In genomic region chr16:92415702-92416118, GRCm38 (mm10) we compare ENCODE assay signal across 9 mouse cellular contexts. TPM values are rescaled to one million over a fixed set of nuclear protein-coding genes. Genes with fewer than 3 reads are reported as not detected.
DNase-seq lines count a peak whose midpoint lies in the region; ATAC-seq and TF ChIP-seq lines count a peak whose summit lies in the region.
"Had no signal": no experiment of that assay in that cellular context is flagged by ENCODE, and none has a peak within 500 bp of the region (broad histone marks: within the 10 kb centered on the region; RNA-seq: fewer than 3 reads in every experiment).

No protein-coding gene starts in this region.

- 0 out of 2 replicates have a peak overlapping the region, but pooled peaks have one; percentile 64 for H3K27ac ChIP-seq in hindbrain, embryonic 10.5 days
- H3K27ac ChIP-seq in hindbrain, postnatal 0 days = no peak overlapping the region; the same call in 1 of the 2 replicates
- H3K27ac ChIP-seq in embryonic facial prominence, embryonic 14.5 days (replicated peaks; ENCODE audit: low read depth, low read length) = peak overlapping the region; percentile 55; the same call in 1 of the 2 replicates
- peak overlapping the region; percentile 73 for H3K27ac ChIP-seq in lung, embryonic 15.5 days

- no peak for ATAC-seq in hindbrain, postnatal 0 days
- ATAC-seq in embryonic facial prominence, embryonic 14.5 days (ENCODE audit: low read depth) = no peak
- ATAC-seq in lung, embryonic 15.5 days (ENCODE audit: borderline replicate concordance, extremely low read depth, low FRiP score, low TSS enrichment) = peak; percentile 57; the same call in 1 of the 2 replicates

- H3K27me3 ChIP-seq in hindbrain, embryonic 10.5 days (ENCODE audit: insufficient read depth, poor library complexity, severe bottlenecking) = no peaks in the 10 kb centered on the region
- H3K27me3 ChIP-seq in hindbrain, postnatal 0 days (ENCODE audit: insufficient read depth, low read length) = no peaks in the 10 kb centered on the region
- H3K27me3 ChIP-seq in embryonic facial prominence, embryonic 14.5 days (replicated peaks; ENCODE audit: control insufficient read depth, insufficient read depth, low read length) = no peaks in the 10 kb centered on the region
- H3K27me3 ChIP-seq in lung, embryonic 15.5 days = no peaks in the 10 kb centered on the region

- TF ChIP-seq CTCF in hindbrain, postnatal 0 days (IDR thresholded peaks at IDR 0.05; ENCODE audit: low read depth) = no peak

- peaks cover 5% of the 10 kb centered on the region for H3K36me3 ChIP-seq in hindbrain, embryonic 10.5 days
- no peaks in the 10 kb centered on the region for H3K36me3 ChIP-seq in hindbrain, postnatal 0 days (ENCODE audit: insufficient read depth, low read length)
- H3K36me3 ChIP-seq in embryonic facial prominence, embryonic 14.5 days (ENCODE audit: control insufficient read depth, insufficient read depth, low read length) = no peaks in the 10 kb centered on the region
- H3K36me3 ChIP-seq in lung, embryonic 15.5 days = no peaks in the 10 kb centered on the region

- no peak for DNase-seq in hindbrain, embryonic 10.5 days (ENCODE audit: low spot score)
- no peak for DNase-seq in hindbrain, postnatal 0 days (ENCODE audit: low spot score)
- DNase-seq in A20 (ENCODE audit: low read depth, low spot score) = peak; percentile 80
- DNase-seq in embryonic facial prominence, embryonic 14.5 days (ENCODE audit: low spot score) = no peak
- DNase-seq in left cerebral cortex, adult 18-20 months (ENCODE audit: low spot score in 2 of 2) = no peak
- no peak for DNase-seq in ovary, adult 18-20 months (ENCODE audit: low spot score)
- no peak for DNase-seq in left cerebral cortex, postnatal 10 days (ENCODE audit: extremely low spot score in 1 of 2, low spot score in 2 of 2)
- DNase-seq: left cerebral cortex, postnatal 4 days had no signal

- H3K9ac ChIP-seq in hindbrain, postnatal 0 days (replicated peaks; ENCODE audit: low read length) = no peak overlapping the region
- H3K9ac ChIP-seq in embryonic facial prominence, embryonic 14.5 days (ENCODE audit: low read depth, low read length) = no peak overlapping the region
- H3K9ac ChIP-seq in lung, embryonic 15.5 days = no peak overlapping the region

- no peak overlapping the region for H3K4me2 ChIP-seq in hindbrain, postnatal 0 days (ENCODE audit: low read depth, low read length)
- H3K4me2 ChIP-seq in embryonic facial prominence, embryonic 14.5 days (ENCODE audit: low read depth, low read length) = no peak overlapping the region
- H3K4me2 ChIP-seq in lung, embryonic 15.5 days = no peak overlapping the region

- intact Hi-C loops in left cerebral cortex, postnatal 10 days (cut with DNase I) = no loop called here

- H3K4me3 ChIP-seq in hindbrain, embryonic 10.5 days = no peak overlapping the region
- H3K4me3 ChIP-seq in hindbrain, postnatal 0 days (ENCODE audit: low read length) = no peak overlapping the region
- H3K4me3 ChIP-seq in embryonic facial prominence, embryonic 14.5 days (ENCODE audit: low read depth, low read length) = no peak overlapping the region
- no peak overlapping the region for H3K4me3 ChIP-seq in lung, embryonic 15.5 days

- H3K4me1 ChIP-seq in hindbrain, embryonic 10.5 days (replicated peaks) = peaks cover 43% of the 10 kb centered on the region
- H3K4me1 ChIP-seq in hindbrain, postnatal 0 days (ENCODE audit: insufficient read depth, low read length) = no peaks in the 10 kb centered on the region
- peaks cover 11% of the 10 kb centered on the region; the same call in 1 of the 2 replicates for H3K4me1 ChIP-seq in embryonic facial prominence, embryonic 14.5 days (ENCODE audit: control insufficient read depth, insufficient read depth, low read length)
- peaks cover 37% of the 10 kb centered on the region for H3K4me1 ChIP-seq in lung, embryonic 15.5 days

- H3K9me3 ChIP-seq in hindbrain, embryonic 10.5 days = no peaks in the 10 kb centered on the region
- H3K9me3 ChIP-seq in hindbrain, postnatal 0 days (ENCODE audit: low read length) = no peaks in the 10 kb centered on the region
- no peaks in the 10 kb centered on the region for H3K9me3 ChIP-seq in embryonic facial prominence, embryonic 14.5 days (ENCODE audit: control insufficient read depth, low read length)
- no peaks in the 10 kb centered on the region for H3K9me3 ChIP-seq in lung, embryonic 15.5 days

- 28% methylated on average over 7 of the region's 7 CpGs for WGBS in hindbrain, embryonic 10.5 days
- WGBS in hindbrain, postnatal 0 days = 43% methylated on average over 7 of the region's 7 CpGs
- 39% methylated on average over 7 of the region's 7 CpGs for WGBS in embryonic facial prominence, embryonic 14.5 days
- 34% methylated on average over 7 of the region's 7 CpGs for WGBS in lung, embryonic 15.5 days

RNA-seq across cellular contexts. Expression of gene Rcan1, which starts 55.0 kb away (rescaled TPM):
- 39.3 and 39.6 TPM in 2 replicates for polyA plus RNA-seq in hindbrain, embryonic 10.5 days (2016; fragmentation: Nextera tagmentation; extraction: Ambion mirVana)
- 78.9 and 87.1 TPM in 2 replicates for total RNA-seq in hindbrain, postnatal 0 days (2014; rRNA removed)
- 63.0 and 67.4 TPM in 2 replicates for polyA plus RNA-seq in hindbrain, postnatal 0 days (2015; fragmentation: Nextera tagmentation; extraction: Ambion mirVana)
- polyA plus RNA-seq in embryonic facial prominence, embryonic 14.5 days (2014; fragmentation: Nextera tagmentation; extraction: Ambion mirVana) = 34.6 TPM in 2 replicates
- polyA plus RNA-seq in lung, embryonic 15.5 days (2015; fragmentation: Nextera tagmentation; extraction: Ambion mirVana) = 47.9 and 51.4 TPM in 2 replicates
- total RNA-seq in left cerebral cortex, adult 18-20 months (2021) = 10 to 100 TPM; 59.2 to 69.2 TPM
- 10 to 100 TPM; 49.3 to 53.5 TPM for total RNA-seq in left cerebral cortex, postnatal 10 days (2021)

RNA-seq across cellular contexts. Expression of gene Kcne1, which starts 56.4 kb away (rescaled TPM):
- 1.0 and 1.3 TPM in 2 replicates for polyA plus RNA-seq in hindbrain, embryonic 10.5 days (2016; fragmentation: Nextera tagmentation; extraction: Ambion mirVana)
- total RNA-seq in hindbrain, postnatal 0 days (2014; rRNA removed) = 0.05 TPM in 1 of 2 replicates, not detected in the other
- 0.16 and 0.42 TPM in 2 replicates for polyA plus RNA-seq in hindbrain, postnatal 0 days (2015; fragmentation: Nextera tagmentation; extraction: Ambion mirVana)
- 0.21 TPM in 1 of 2 replicates, not detected in the other for polyA plus RNA-seq in embryonic facial prominence, embryonic 14.5 days (2014; fragmentation: Nextera tagmentation; extraction: Ambion mirVana)
- polyA plus RNA-seq in lung, embryonic 15.5 days (2015; fragmentation: Nextera tagmentation; extraction: Ambion mirVana) = 1.1 and 1.8 TPM in 2 replicates
- total RNA-seq in left cerebral cortex, adult 18-20 months (2021) = not detected
- total RNA-seq in left cerebral cortex, postnatal 10 days (2021) = not detected
- total RNA-seq: left cerebral cortex, postnatal 4 days had no signal
